Mouse (Mus musculus) MEL (cell line): Measurements from ENCODE around the gene Usp44. TPM values are rescaled to one million over a fixed set of nuclear protein-coding genes. Genes with fewer than 3 reads are reported as not detected.
A peak's percentile ranks its signal among the peaks of the same experiment; 100 is the strongest.

Experiments used
- DNase-seq: peaks from one replicate; pipeline ENCODE4 v3.0.0; 2011; ENCODE audit warnings: low read depth, low spot score
- H3K27ac ChIP-seq: 2 replicates; pipeline ENCODE4 v1.5.1; 2012; ENCODE audit warnings: low read depth, mild to moderate bottlenecking, control low read depth, low read length, moderate library complexity; ENCODE audit not compliant: control insufficient read depth
- H3K27me3 ChIP-seq, 2 experiments: fragments of 150-350 bp in 1 of 2; sonication (generic) in 1 of 2; 2 replicates each; pipeline ENCODE4 v1.6.1; 2012; ENCODE audit warnings: low read length in 2 of 2, mild to moderate bottlenecking in 2 of 2, improper control_type of control experiment in 1 of 2, moderate library complexity in 1 of 2; ENCODE audit not compliant: insufficient read depth in 2 of 2, control insufficient read depth in 1 of 2
- H3K36me3 ChIP-seq, 2 experiments: 2 replicates each; pipeline ENCODE4 v1.6.1; 2012 to 2014; ENCODE audit warnings: low read length in 2 of 2, improper control_type of control experiment in 1 of 2, inconsistent platforms in 1 of 2, mild to moderate bottlenecking in 1 of 2; ENCODE audit not compliant: insufficient read depth in 2 of 2, control insufficient read depth in 1 of 2
- H3K4me1 ChIP-seq, 2 experiments: fragments of 150-350 bp in 1 of 2; sonication (generic) in 1 of 2; 2 replicates each; pipeline ENCODE4 v1.6.1; 2012; ENCODE audit warnings: low read length in 2 of 2, improper control_type of control experiment in 1 of 2, mild to moderate bottlenecking in 1 of 2; ENCODE audit not compliant: insufficient read depth in 2 of 2, control insufficient read depth in 1 of 2
- H3K4me3 ChIP-seq, 2 experiments: fragments of 150-350 bp in 1 of 2; sonication (generic) in 1 of 2; 2 replicates each; pipeline ENCODE4 v1.5.1; 2012; ENCODE audit warnings: low read depth in 2 of 2, low read length in 2 of 2, mild to moderate bottlenecking in 2 of 2, moderate library complexity in 2 of 2, control low read depth in 1 of 2, improper control_type of control experiment in 1 of 2; ENCODE audit not compliant: control insufficient read depth in 1 of 2, insufficient read depth in 1 of 2
- H3K79me2 ChIP-seq: 2 replicates; pipeline ENCODE4 v1.6.1; 2012; ENCODE audit warnings: mild to moderate bottlenecking, low read length, moderate library complexity; ENCODE audit not compliant: control insufficient read depth, poor library complexity, insufficient read depth
- H3K9ac ChIP-seq: 2 replicates; pipeline ENCODE4 v1.6.1; 2012; ENCODE audit warnings: low read depth, mild to moderate bottlenecking, control low read depth, low read length, moderate library complexity; ENCODE audit not compliant: control insufficient read depth, poor library complexity, severe bottlenecking
- H3K9me3 ChIP-seq: fragments of 150-350 bp; sonication (generic); replicated peaks from 2 replicates; pipeline ENCODE4 v1.6.1; 2012; ENCODE audit warnings: mild to moderate bottlenecking, low read length, improper control_type of control experiment, moderate library complexity; ENCODE audit not compliant: insufficient read depth
- BHLHE40 ChIP-seq: IDR thresholded peaks from 2 replicates; pipeline ENCODE4 v1.6.1; 2012; ENCODE audit warnings: low read depth, mild to moderate bottlenecking, inconsistent platforms, low read length, improper control_type of control experiment, borderline replicate concordance
- CHD1 ChIP-seq: IDR thresholded peaks from 2 replicates; pipeline ENCODE4 v1.6.1; 2012; ENCODE audit warnings: low read depth, mild to moderate bottlenecking, inconsistent platforms, low read length, improper control_type of control experiment
- ELF1 ChIP-seq: IDR thresholded peaks from 2 replicates; pipeline ENCODE4 v1.6.1; 2014; ENCODE audit warnings: low read depth, mild to moderate bottlenecking, inconsistent platforms, low read length, improper control_type of control experiment, moderate library complexity
- ETS1 ChIP-seq: IDR thresholded peaks from 2 replicates; pipeline ENCODE4 v1.6.1; 2012; ENCODE audit warnings: low read depth, mild to moderate bottlenecking, inconsistent platforms, low read length, improper control_type of control experiment, moderate library complexity
- GATA1 ChIP-seq: IDR thresholded peaks from 2 replicates; pipeline ENCODE4 v1.6.1; 2011; ENCODE audit warnings: low read depth, low read length, improper control_type of control experiment
- HCFC1 ChIP-seq: IDR thresholded peaks from 2 replicates; pipeline ENCODE4 v1.6.1; 2012; ENCODE audit warnings: low read depth, mild to moderate bottlenecking, inconsistent platforms, low read length, improper control_type of control experiment, moderate library complexity
- JUND ChIP-seq: IDR thresholded peaks from 2 replicates; pipeline ENCODE4 v1.6.1; 2011; ENCODE audit warnings: low read depth, mild to moderate bottlenecking, improper control_type of control experiment, low read length
- KAT2A ChIP-seq: conservative IDR thresholded peaks from 2 replicates; pipeline ENCODE4 v1.6.1; 2012; ENCODE audit warnings: low read depth, low read length, improper control_type of control experiment, inconsistent platforms
- MAFK ChIP-seq: IDR thresholded peaks from 2 replicates; pipeline ENCODE4 v1.6.1; 2011; ENCODE audit warnings: low read depth, mild to moderate bottlenecking, low read length, improper control_type of control experiment, borderline replicate concordance
- MEF2A ChIP-seq: IDR thresholded peaks from 2 replicates; pipeline ENCODE4 v1.6.1; 2014; ENCODE audit warnings: low read depth, mild to moderate bottlenecking, inconsistent platforms, low read length, improper control_type of control experiment; ENCODE audit not compliant: poor library complexity, insufficient replicate concordance, severe bottlenecking; ENCODE audit errors: extremely low read depth
- MXI1 ChIP-seq: IDR thresholded peaks from 2 replicates; pipeline ENCODE4 v1.6.1; 2011; ENCODE audit warnings: mild to moderate bottlenecking, low read depth, low read length, improper control_type of control experiment
- MYB ChIP-seq: IDR thresholded peaks from 2 replicates; pipeline ENCODE4 v1.6.1; 2011; ENCODE audit warnings: mild to moderate bottlenecking, low read depth, low read length, improper control_type of control experiment
- MYC ChIP-seq: IDR thresholded peaks from 2 replicates; pipeline ENCODE4 v1.6.1; 2011; ENCODE audit warnings: low read depth, mild to moderate bottlenecking, low read length, improper control_type of control experiment, moderate library complexity
- TAL1 ChIP-seq: IDR thresholded peaks from 2 replicates; pipeline ENCODE4 v1.6.1; 2012; ENCODE audit warnings: mild to moderate bottlenecking, inconsistent platforms, low read length, moderate library complexity, mixed read lengths
- TBP ChIP-seq: IDR thresholded peaks from 2 replicates; pipeline ENCODE4 v1.8.0; 2011; ENCODE audit warnings: low read depth, low read length, improper control_type of control experiment
- USF1 ChIP-seq: IDR thresholded peaks from 2 replicates; pipeline ENCODE4 v1.6.1; 2014; ENCODE audit warnings: low read depth, mild to moderate bottlenecking, inconsistent platforms, low read length, improper control_type of control experiment, moderate library complexity
- ZC3H11A ChIP-seq: IDR thresholded peaks from 2 replicates; pipeline ENCODE4 v1.6.1; 2012; ENCODE audit warnings: low read depth, mild to moderate bottlenecking, inconsistent platforms, low read length, improper control_type of control experiment
- ZKSCAN1 ChIP-seq: IDR thresholded peaks from 2 replicates; pipeline ENCODE4 v1.6.1; 2012; ENCODE audit warnings: low read depth, mild to moderate bottlenecking, inconsistent platforms, low read length, improper control_type of control experiment, moderate library complexity
- polyA plus RNA-seq, 2 experiments: library from polyadenylated mRNA; stranded (reverse) in 1 of 2; unstranded in 1 of 2; fragments of >175 nt in 1 of 2; fragments of >200 nt in 1 of 2; gene quantifications; 2 replicates each; pipeline versions ENCODE4 v1.2.1 to v1.2.4; 2012; ENCODE audit warnings: low replicate concordance in 2 of 2, low read depth in 1 of 2; ENCODE audit not compliant: insufficient read length in 2 of 2, insufficient read depth in 1 of 2, missing spikeins in 1 of 2
- total RNA-seq: library from RNA; depleted of rRNA; stranded (reverse); fragments of 300-350 nt; gene quantifications from 2 replicates; pipeline ENCODE4 v1.2.3, GENCODE M21; 2012

Usp44 gene
- total and polyA plus RNA-seq, 3 experiments, result 0.12 to 1.4 TPM; not detected in 1

- Histone ChIP-seq H3K27me3 (no peaks in the 10 kb centered on the region), H3K36me3 (peaks cover 4 to 59% of the 10 kb centered on the region in 2 experiments), H3K4me1 (no peaks in the 10 kb centered on the region), H3K9me3 (no peaks in the 10 kb centered on the region), H3K4me3 (no peak overlapping the region), H3K9ac (no peak overlapping the region), H3K27ac (no peak overlapping the region)
- no peak for DNase-seq
- no peak for TF ChIP-seq ETS1
- TF ChIP-seq MYB, result no peak
- no peak for TF ChIP-seq GATA1
- TF ChIP-seq MYC, result no peak
- no peak for TF ChIP-seq MEF2A
- TF ChIP-seq ZC3H11A, result no peak
- TF ChIP-seq JUND, result no peak
- TF ChIP-seq MXI1, result no peak
- TF ChIP-seq USF1, result no peak
- no peak for TF ChIP-seq TAL1
- no peak for TF ChIP-seq ELF1
- no peak for TF ChIP-seq MAFK
- TF ChIP-seq KAT2A, result no peak
- TF ChIP-seq, all 39 proteins: peak for 0
- peaks cover 29% of the 10 kb centered on the region for H3K79me2 ChIP-seq
Observed at GRCm38 (mm10) chr10:93876772-93877171, 45.4 kb downstream of the Usp44 start.

GRCm38 (mm10) chr10:93878732-93879131 is 47.4 kb downstream of the Usp44 start:
- H3K9me3 ChIP-seq, result no peaks in the 10 kb centered on the region

GRCm38 (mm10) chr10:93881918-93882317 is 50.6 kb downstream of the Usp44 start:
- TF ChIP-seq ZKSCAN1, result no peak
- TF ChIP-seq TBP, result no peak
- no peak for TF ChIP-seq CHD1
- no peak for TF ChIP-seq GATA1
- TF ChIP-seq HCFC1, result no peak
- TF ChIP-seq BHLHE40, result no peak
- TF ChIP-seq ELF1, result no peak
- no peak for TF ChIP-seq MAFK
- no peak for TF ChIP-seq USF1
- no peak for TF ChIP-seq ZC3H11A
- H3K4me1 ChIP-seq, result peaks cover 21 to 33% of the 10 kb centered on the region in 2 experiments

More at GRCm38 (mm10) chr10:93878732-93879131, 47.4 kb downstream of the Usp44 start:
- DNase-seq, result no peak
- Histone ChIP-seq H3K36me3 (peaks cover 22 to 60% of the 10 kb centered on the region in 2 experiments), H3K27ac (no peak overlapping the region), H3K4me3 (no peak overlapping the region), H3K9ac (no peak overlapping the region), H3K4me1 (peaks cover 9 to 12% of the 10 kb centered on the region in 2 experiments), H3K79me2 (peaks cover 43% of the 10 kb centered on the region), H3K27me3 (no peaks in the 10 kb centered on the region)
- peak; percentile 54; the same call in 1 of the 2 replicates for TF ChIP-seq MAFK
- no peak for TF ChIP-seq ETS1

More at GRCm38 (mm10) chr10:93881918-93882317, 50.6 kb downstream of the Usp44 start:
- Histone ChIP-seq H3K27ac (no peak overlapping the region), H3K9me3 (no peaks in the 10 kb centered on the region), H3K79me2 (peaks cover 64% of the 10 kb centered on the region), H3K4me3 (no peak overlapping the region), H3K36me3 (peaks cover 49 to 51% of the 10 kb centered on the region in 2 experiments), H3K27me3 (no peaks in the 10 kb centered on the region), H3K9ac (no peak overlapping the region)
- no peak for DNase-seq
